Mouse (Mus musculus): ENCODE results near the gene Adam12. TPM values are rescaled to one million over a fixed set of nuclear protein-coding genes. Genes with fewer than 3 reads are reported as not detected.
A peak's percentile ranks its signal among the peaks of the same experiment; 100 is the strongest.

Gene Adam12
- polyA plus RNA-seq, 1 experiment from 2014 or later, result 2.7 TPM

DNA sequence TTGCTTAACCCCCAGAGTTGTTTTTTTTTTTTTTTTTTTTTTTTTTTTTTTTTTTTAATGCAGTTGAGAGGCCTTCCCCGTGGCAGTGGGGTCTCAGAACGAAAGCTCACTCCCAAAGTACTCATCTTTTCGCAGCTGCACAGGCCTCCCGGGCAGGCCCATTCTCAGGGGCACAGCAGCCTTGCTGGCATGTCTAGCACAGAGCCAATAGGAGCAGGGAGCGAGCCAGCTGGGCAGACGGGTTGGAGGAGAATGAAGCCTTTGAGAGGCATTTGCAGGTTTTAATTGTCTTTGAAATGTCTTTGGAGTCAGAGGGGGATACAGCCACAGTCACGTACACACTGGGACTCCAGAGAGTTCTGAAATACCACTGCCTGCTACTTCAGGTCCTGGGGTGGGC, 217.2 kb downstream of the Adam12 start:
- ATAC-seq (ENCODE audit: insufficient number of reproducible peaks, low FRiP score, low TSS enrichment, low read depth) (no peak), DNase-seq (ENCODE audit: low spot score) (no peak)
- Histone ChIP-seq H3K4me2 (ENCODE audit: low read depth, severe bottlenecking) (no peak overlapping the region), H3K27me3 (ENCODE audit: control insufficient read depth, insufficient read depth, low read length) (no peaks in the 10 kb centered on the region), H3K9me3 (ENCODE audit: control insufficient read depth, low read length) (no peaks in the 10 kb centered on the region), H3K4me1 (ENCODE audit: control insufficient read depth, insufficient read depth, low read length) (no peaks in the 10 kb centered on the region), H3K4me3 (ENCODE audit: low read depth, low read length) (no peak overlapping the region), H3K36me3 (ENCODE audit: control insufficient read depth, insufficient read depth, low read length) (no peaks in the 10 kb centered on the region), H3K9ac (ENCODE audit: low read length) (no peak overlapping the region), H3K27ac (replicated peaks; ENCODE audit: low read depth, low read length) (no peak overlapping the region)
- 61% methylated on average over 7 of the region's 7 CpGs for WGBS

DNA sequence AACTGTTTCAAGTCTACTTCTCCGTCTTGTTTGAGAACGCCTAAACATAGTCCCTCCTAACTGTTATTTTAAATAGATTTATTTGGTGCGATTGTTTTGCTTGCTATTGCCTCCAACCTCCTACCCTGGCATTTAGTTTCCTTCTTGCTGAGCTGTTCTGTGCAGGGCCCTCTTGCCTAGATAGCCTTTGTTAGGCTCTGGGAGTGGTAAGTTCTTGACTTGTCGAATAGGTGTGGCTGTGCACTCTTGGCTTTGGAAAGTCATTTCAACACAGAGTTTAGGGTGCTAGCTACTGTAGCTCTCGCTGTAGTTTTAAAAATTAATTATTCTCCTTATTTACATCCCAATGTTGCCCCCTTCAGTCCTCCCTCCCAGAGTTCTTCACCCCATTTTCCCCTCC, 222.8 kb downstream of the Adam12 start:
- Histone ChIP-seq H3K4me3 (ENCODE audit: low read depth, low read length) (no peak overlapping the region), H3K4me1 (ENCODE audit: control insufficient read depth, insufficient read depth, low read length) (no peaks in the 10 kb centered on the region), H3K9ac (ENCODE audit: low read length) (no peak overlapping the region), H3K27ac (replicated peaks; ENCODE audit: low read depth, low read length) (no peak overlapping the region), H3K27me3 (ENCODE audit: control insufficient read depth, insufficient read depth, low read length) (no peaks in the 10 kb centered on the region), H3K9me3 (ENCODE audit: control insufficient read depth, low read length) (no peaks in the 10 kb centered on the region), H3K4me2 (ENCODE audit: low read depth, severe bottlenecking) (no peak overlapping the region), H3K36me3 (ENCODE audit: control insufficient read depth, insufficient read depth, low read length) (no peaks in the 10 kb centered on the region)
- ATAC-seq (ENCODE audit: insufficient number of reproducible peaks, low FRiP score, low TSS enrichment, low read depth) (no peak), DNase-seq (ENCODE audit: low spot score) (no peak)
- 87% methylated on average over 5 of the region's 5 CpGs for WGBS

DNA sequence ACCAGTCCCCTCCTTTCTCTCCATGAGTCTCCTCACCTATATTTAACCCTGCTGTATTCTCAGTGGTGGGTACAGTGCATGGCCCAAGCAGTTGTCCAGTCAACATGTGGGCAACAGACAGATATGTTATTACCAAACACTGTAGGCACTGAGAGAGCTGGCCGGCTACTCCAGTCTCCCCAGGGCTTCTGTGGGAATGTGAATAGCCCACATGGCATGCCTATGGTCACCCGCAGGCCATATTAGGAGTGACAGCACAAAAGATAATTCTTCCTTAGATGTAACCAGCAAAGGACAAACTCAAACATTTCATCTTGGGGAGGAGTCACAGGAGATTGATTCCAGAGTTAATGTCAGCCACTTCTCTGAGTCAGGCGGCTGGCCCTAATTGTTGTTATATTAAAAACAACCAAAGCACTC, 224.0 kb downstream of the Adam12 start:
- Histone ChIP-seq H3K4me3 (ENCODE audit: low read depth, low read length) (no peak overlapping the region), H3K27me3 (ENCODE audit: control insufficient read depth, insufficient read depth, low read length) (no peaks in the 10 kb centered on the region), H3K9me3 (ENCODE audit: control insufficient read depth, low read length) (no peaks in the 10 kb centered on the region), H3K36me3 (ENCODE audit: control insufficient read depth, insufficient read depth, low read length) (no peaks in the 10 kb centered on the region), H3K27ac (replicated peaks; ENCODE audit: low read depth, low read length) (no peak overlapping the region), H3K4me1 (ENCODE audit: control insufficient read depth, insufficient read depth, low read length) (no peaks in the 10 kb centered on the region), H3K9ac (ENCODE audit: low read length) (no peak overlapping the region), H3K4me2 (ENCODE audit: low read depth, severe bottlenecking) (no peak overlapping the region)
- no peak for ATAC-seq (ENCODE audit: insufficient number of reproducible peaks, low FRiP score, low TSS enrichment, low read depth)
- WGBS, result 68% methylated on average over 3 of the region's 3 CpGs
- DNase-seq (ENCODE audit: low spot score), result no peak

DNA sequence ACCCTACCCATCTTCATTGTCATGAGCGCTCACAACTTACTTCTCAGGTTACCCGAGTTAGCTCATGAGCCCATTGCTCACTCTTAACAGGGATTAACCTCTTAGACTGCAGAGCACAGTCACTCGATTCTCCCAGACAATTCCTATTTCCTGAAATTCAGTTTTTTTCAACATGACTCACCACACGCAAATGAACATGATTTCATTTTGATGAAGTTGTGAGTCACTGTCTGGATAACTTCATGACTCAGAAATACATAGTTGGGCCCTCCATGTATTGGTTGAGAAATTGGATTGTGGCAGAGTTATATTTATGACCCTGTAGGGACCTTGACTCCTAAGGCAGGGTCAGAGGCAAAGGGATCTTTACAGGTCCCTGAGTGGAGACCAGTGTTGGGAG, 230.4 kb downstream of the Adam12 start:
- 92% methylated on average over 4 of the region's 4 CpGs for WGBS
- no peak overlapping the region for H3K9ac ChIP-seq (ENCODE audit: low read length)
- H3K4me1 ChIP-seq (ENCODE audit: control insufficient read depth, insufficient read depth, low read length), result no peaks in the 10 kb centered on the region
- H3K27me3 ChIP-seq (ENCODE audit: control insufficient read depth, insufficient read depth, low read length), result no peaks in the 10 kb centered on the region
- DNase-seq (ENCODE audit: low spot score), result no peak
- no peak overlapping the region for H3K4me3 ChIP-seq (ENCODE audit: low read depth, low read length)
- H3K27ac ChIP-seq (replicated peaks; ENCODE audit: low read depth, low read length), result no peak overlapping the region
- no peak for ATAC-seq (ENCODE audit: insufficient number of reproducible peaks, low FRiP score, low TSS enrichment, low read depth)
- no peak overlapping the region for H3K4me2 ChIP-seq (ENCODE audit: low read depth, severe bottlenecking)
- H3K36me3 ChIP-seq (ENCODE audit: control insufficient read depth, insufficient read depth, low read length), result no peaks in the 10 kb centered on the region
- H3K9me3 ChIP-seq (ENCODE audit: control insufficient read depth, low read length), result no peaks in the 10 kb centered on the region

DNA sequence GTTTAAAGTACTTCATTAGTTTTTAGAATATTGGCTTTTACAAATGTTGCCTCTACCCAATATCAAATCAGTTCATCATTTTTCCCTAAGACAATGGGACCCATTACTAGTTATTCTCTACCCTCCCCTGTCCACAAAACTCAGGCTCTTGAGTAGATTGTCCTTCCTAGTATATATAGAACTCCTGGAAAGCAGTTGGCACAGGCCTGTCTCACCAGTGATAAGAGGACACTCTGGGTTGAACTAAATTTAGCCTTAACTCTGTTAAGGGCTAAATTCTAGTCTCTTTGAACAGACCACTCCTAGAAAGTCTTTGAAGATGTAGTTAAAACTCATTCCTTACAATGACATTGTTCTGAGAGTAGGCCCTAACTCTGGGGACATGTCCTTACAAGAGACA, 241.0 kb downstream of the Adam12 start:
- no peaks in the 10 kb centered on the region for H3K36me3 ChIP-seq (ENCODE audit: control insufficient read depth, insufficient read depth, low read length)
- no peaks in the 10 kb centered on the region for H3K9me3 ChIP-seq (ENCODE audit: control insufficient read depth, low read length)
- H3K4me1 ChIP-seq (ENCODE audit: control insufficient read depth, insufficient read depth, low read length), result no peaks in the 10 kb centered on the region
- H3K27ac ChIP-seq (replicated peaks; ENCODE audit: low read depth, low read length), result no peak overlapping the region
- H3K4me3 ChIP-seq (ENCODE audit: low read depth, low read length), result no peak overlapping the region
- ATAC-seq (ENCODE audit: insufficient number of reproducible peaks, low FRiP score, low TSS enrichment, low read depth) (no peak), DNase-seq (ENCODE audit: low spot score) (no peak)
- no peak overlapping the region for H3K9ac ChIP-seq (ENCODE audit: low read length)
- H3K27me3 ChIP-seq (ENCODE audit: control insufficient read depth, insufficient read depth, low read length), result no peaks in the 10 kb centered on the region
- no peak overlapping the region for H3K4me2 ChIP-seq (ENCODE audit: low read depth, severe bottlenecking)

DNA sequence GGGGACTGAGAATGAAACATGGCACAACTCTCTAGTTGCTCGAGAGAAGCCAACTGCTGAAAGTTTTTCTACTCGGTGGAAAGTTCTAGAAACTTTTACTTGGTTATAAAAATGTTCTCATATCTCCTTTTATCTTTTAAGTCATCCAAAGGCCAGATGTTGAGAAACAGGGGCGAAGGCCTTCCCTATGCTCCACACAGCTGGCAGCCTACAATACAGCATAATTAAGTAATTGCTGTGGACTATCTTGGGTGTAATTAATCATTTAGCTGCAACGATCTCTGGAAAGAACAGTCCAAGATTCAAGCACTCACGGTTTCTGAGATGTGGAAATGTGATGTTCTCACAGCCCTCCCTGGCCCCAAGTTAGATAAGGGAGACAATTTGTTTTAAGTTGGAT, 243.6 kb downstream of the Adam12 start:
- H3K4me3 ChIP-seq (ENCODE audit: low read depth, low read length), result no peak overlapping the region
- H3K9me3 ChIP-seq (ENCODE audit: control insufficient read depth, low read length), result no peaks in the 10 kb centered on the region
- 71% methylated on average over 5 of the region's 5 CpGs for WGBS
- H3K4me2 ChIP-seq (ENCODE audit: low read depth, severe bottlenecking), result no peak overlapping the region
- no peak for DNase-seq (ENCODE audit: low spot score)
- no peak for ATAC-seq (ENCODE audit: insufficient number of reproducible peaks, low FRiP score, low TSS enrichment, low read depth)
- H3K36me3 ChIP-seq (ENCODE audit: control insufficient read depth, insufficient read depth, low read length), result no peaks in the 10 kb centered on the region
- no peaks in the 10 kb centered on the region for H3K4me1 ChIP-seq (ENCODE audit: control insufficient read depth, insufficient read depth, low read length)
- no peak overlapping the region for H3K9ac ChIP-seq (ENCODE audit: low read length)
- H3K27me3 ChIP-seq (ENCODE audit: control insufficient read depth, insufficient read depth, low read length), result no peaks in the 10 kb centered on the region
- H3K27ac ChIP-seq (replicated peaks; ENCODE audit: low read depth, low read length), result no peak overlapping the region

DNA sequence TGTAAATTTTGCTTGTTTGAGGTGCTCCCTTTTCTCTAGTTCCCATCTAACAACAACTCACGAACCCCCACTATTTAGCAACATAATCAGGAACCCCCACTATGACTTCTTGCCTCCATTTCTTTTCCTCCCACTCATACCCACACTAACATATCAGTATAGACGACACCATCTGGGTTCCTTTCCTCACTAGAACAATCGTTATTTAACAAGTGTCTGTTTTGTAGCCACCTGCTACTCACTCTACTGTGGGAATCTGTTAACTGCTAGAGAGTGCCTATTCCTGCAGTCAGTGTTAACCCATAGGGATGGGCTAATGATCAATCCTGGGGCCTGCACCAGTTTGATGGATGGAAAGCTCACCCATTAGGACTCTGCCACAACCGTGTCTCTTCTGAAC, 245.7 kb downstream of the Adam12 start:
- Histone ChIP-seq H3K27ac (replicated peaks; ENCODE audit: low read depth, low read length) (no peak overlapping the region), H3K27me3 (ENCODE audit: control insufficient read depth, insufficient read depth, low read length) (no peaks in the 10 kb centered on the region), H3K4me3 (ENCODE audit: low read depth, low read length) (no peak overlapping the region), H3K4me2 (ENCODE audit: low read depth, severe bottlenecking) (no peak overlapping the region), H3K36me3 (ENCODE audit: control insufficient read depth, insufficient read depth, low read length) (no peaks in the 10 kb centered on the region), H3K9me3 (ENCODE audit: control insufficient read depth, low read length) (no peaks in the 10 kb centered on the region), H3K4me1 (ENCODE audit: control insufficient read depth, insufficient read depth, low read length) (no peaks in the 10 kb centered on the region), H3K9ac (ENCODE audit: low read length) (no peak overlapping the region)
- DNase-seq (ENCODE audit: low spot score) (no peak), ATAC-seq (ENCODE audit: insufficient number of reproducible peaks, low FRiP score, low TSS enrichment, low read depth) (no peak)
- WGBS, result 85% methylated on average over 4 of the region's 4 CpGs

DNA sequence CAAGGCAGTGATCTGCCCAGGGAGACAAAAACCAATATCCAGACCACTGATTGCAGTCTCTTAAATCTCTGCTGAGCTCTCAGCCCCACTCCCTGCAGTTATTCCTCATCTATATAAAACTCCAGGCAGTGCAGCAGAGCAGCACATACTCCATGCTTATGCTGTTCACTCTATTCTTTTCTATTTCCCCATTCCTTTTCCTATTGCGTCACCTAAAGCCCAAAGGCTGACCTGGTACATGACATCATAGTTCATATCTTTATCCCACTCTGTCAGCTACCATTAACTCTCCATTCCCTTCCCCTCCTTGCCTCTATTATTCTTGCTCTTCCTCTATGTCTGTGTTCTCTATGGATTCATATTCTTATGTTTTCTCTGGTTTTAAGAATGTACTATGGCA, 246.3 kb downstream of the Adam12 start:
- Histone ChIP-seq H3K9ac (ENCODE audit: low read length) (no peak overlapping the region), H3K4me3 (ENCODE audit: low read depth, low read length) (no peak overlapping the region), H3K9me3 (ENCODE audit: control insufficient read depth, low read length) (no peaks in the 10 kb centered on the region), H3K27ac (replicated peaks; ENCODE audit: low read depth, low read length) (no peak overlapping the region), H3K27me3 (ENCODE audit: control insufficient read depth, insufficient read depth, low read length) (no peaks in the 10 kb centered on the region), H3K4me1 (ENCODE audit: control insufficient read depth, insufficient read depth, low read length) (no peaks in the 10 kb centered on the region), H3K36me3 (ENCODE audit: control insufficient read depth, insufficient read depth, low read length) (no peaks in the 10 kb centered on the region), H3K4me2 (ENCODE audit: low read depth, severe bottlenecking) (no peak overlapping the region)
- DNase-seq (ENCODE audit: low spot score), result no peak
- 100% methylated on average over 1 of the region's 1 CpGs for WGBS
- no peak for ATAC-seq (ENCODE audit: insufficient number of reproducible peaks, low FRiP score, low TSS enrichment, low read depth)

DNA sequence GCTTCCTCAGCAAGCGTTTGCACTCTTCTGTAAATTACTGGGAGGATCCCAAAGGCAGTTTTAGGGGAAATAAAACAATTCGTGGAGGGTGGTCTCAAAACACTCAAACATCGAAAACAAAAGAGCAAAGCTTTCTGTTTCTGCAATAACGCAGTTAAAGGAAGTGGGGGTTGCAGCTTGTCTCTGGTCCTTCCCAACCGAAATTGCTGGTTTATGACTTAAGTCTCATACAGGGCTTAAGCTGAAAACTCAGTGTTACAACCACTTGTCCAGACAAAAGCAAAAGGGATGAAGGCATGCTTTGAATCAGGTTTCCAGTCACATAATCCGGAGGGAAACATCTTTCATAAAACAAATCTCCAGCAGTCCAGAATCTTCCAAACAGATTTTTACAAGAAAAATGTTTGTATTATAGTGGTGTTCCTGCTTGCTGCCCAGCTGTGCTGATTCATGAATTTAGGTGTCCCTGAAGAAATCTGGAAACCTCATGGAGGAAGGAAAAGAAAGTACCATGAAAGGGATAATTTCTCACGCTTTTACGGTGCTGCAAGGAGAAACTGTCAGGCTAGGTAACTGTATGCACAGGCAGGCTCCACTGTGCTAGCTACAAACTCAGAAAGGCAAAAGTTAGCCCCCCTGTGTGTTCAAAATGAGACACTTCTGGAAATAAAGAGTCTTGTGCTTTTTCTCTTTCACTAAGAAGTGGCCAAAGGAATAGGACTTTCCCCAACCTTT, 255.4 kb downstream of the Adam12 start:
- Histone ChIP-seq H3K27ac (replicated peaks; ENCODE audit: low read depth, low read length) (no peak overlapping the region), H3K9ac (ENCODE audit: low read length) (0 out of 2 replicates have a peak overlapping the region, but pooled peaks have one; percentile 7), H3K4me1 (ENCODE audit: control insufficient read depth, insufficient read depth, low read length) (no peaks in the 10 kb centered on the region), H3K36me3 (ENCODE audit: control insufficient read depth, insufficient read depth, low read length) (no peaks in the 10 kb centered on the region), H3K27me3 (ENCODE audit: control insufficient read depth, insufficient read depth, low read length) (no peaks in the 10 kb centered on the region), H3K4me2 (ENCODE audit: low read depth, severe bottlenecking) (no peak overlapping the region), H3K4me3 (ENCODE audit: low read depth, low read length) (no peak overlapping the region), H3K9me3 (ENCODE audit: control insufficient read depth, low read length) (no peaks in the 10 kb centered on the region)
- ATAC-seq (ENCODE audit: insufficient number of reproducible peaks, low FRiP score, low TSS enrichment, low read depth), result no peak
- 34% methylated on average over 8 of the region's 8 CpGs for WGBS
- DNase-seq (ENCODE audit: low spot score), result no peak
